7 mouse cellular contexts compared by ENCODE assay signal in genomic region chr9:120601488-120602171, GRCm38 (mm10). TPM values are rescaled to one million over a fixed set of nuclear protein-coding genes. Genes with fewer than 3 reads are reported as not detected.
DNase-seq lines count a peak whose midpoint lies in the region.

No protein-coding gene starts in this region.

- no peaks in the 10 kb centered on the region for H3K36me3 ChIP-seq in megakaryocyte, embryonic 14.5 days (replicated peaks; ENCODE audit: low read length)

- intact Hi-C loops in gastrocnemius, postnatal 14 days (cut with DNase I; ENCODE audit: low total_unique reads) = loop anchor here (5.0 to 10.0 kb wide), 2 partner anchors 333 to 641 kb away; no protein-coding TSS in a partner anchor
- intact Hi-C loops in left cerebral cortex, postnatal 10 days (cut with DNase I) = loop anchor here (2.0 to 10.0 kb wide), 7 partner anchors 133 to 641 kb away; no protein-coding TSS in a partner anchor

- peaks cover 15% of the 10 kb centered on the region for H3K4me1 ChIP-seq in megakaryocyte, embryonic 14.5 days

- H3K9me3 ChIP-seq in megakaryocyte, embryonic 14.5 days = no peaks in the 10 kb centered on the region

- peaks cover 13% of the 10 kb centered on the region for H3K27me3 ChIP-seq in megakaryocyte, embryonic 14.5 days (replicated peaks)

- DNase-seq in adrenal gland, adult 2 months = peak; percentile 79
- DNase-seq in embryo, embryonic 10.5 days (ENCODE audit: low spot score) = peak; percentile 89
- DNase-seq in gastrocnemius, postnatal 14 days = peak; percentile 69
- DNase-seq in induced T-regulatory cell, adult 2 months (ENCODE audit: low read depth) = peak; percentile 76
- peak; percentile 62 to 74 for DNase-seq in left cerebral cortex, postnatal 10 days (ENCODE audit: extremely low spot score in 1 of 2, low spot score in 2 of 2)
- peak; percentile 66 for DNase-seq in right cerebral cortex, postnatal 14 days

- peak overlapping the region; percentile 76 for H3K4me3 ChIP-seq in megakaryocyte, embryonic 14.5 days (replicated peaks)

RNA-seq across cellular contexts. Expression of gene Rpl14, which starts 30.4 kb away (rescaled TPM):
- total RNA-seq in adrenal gland, adult 2 months (2021) = 100 to 1,000 TPM; 480 to 551 TPM
- polyA plus RNA-seq in adrenal gland, adult 2 months (2012; rRNA removed) = 94.5 and 146 TPM in 2 replicates
- 100 to 1,000 TPM; 386 to 432 TPM for total RNA-seq in gastrocnemius, postnatal 14 days (2021)
- total RNA-seq in left cerebral cortex, postnatal 10 days (2021) = 100 to 1,000 TPM; 273 to 293 TPM
- 714 and 1,504 TPM in 2 replicates for polyA plus RNA-seq in megakaryocyte, embryonic 14.5 days (2012; ENCODE audit: insufficient read depth, low replicate concordance)

Comparison
In these comparisons a context has a peak if more than half of its experiments do, and no peak if none do; other contexts are left out.
1. Peak in every context shown above with its lines: DNase-seq and H3K4me3 ChIP-seq.